Mouse (Mus musculus): ENCODE data around the gene Ptpn13.

DNA sequence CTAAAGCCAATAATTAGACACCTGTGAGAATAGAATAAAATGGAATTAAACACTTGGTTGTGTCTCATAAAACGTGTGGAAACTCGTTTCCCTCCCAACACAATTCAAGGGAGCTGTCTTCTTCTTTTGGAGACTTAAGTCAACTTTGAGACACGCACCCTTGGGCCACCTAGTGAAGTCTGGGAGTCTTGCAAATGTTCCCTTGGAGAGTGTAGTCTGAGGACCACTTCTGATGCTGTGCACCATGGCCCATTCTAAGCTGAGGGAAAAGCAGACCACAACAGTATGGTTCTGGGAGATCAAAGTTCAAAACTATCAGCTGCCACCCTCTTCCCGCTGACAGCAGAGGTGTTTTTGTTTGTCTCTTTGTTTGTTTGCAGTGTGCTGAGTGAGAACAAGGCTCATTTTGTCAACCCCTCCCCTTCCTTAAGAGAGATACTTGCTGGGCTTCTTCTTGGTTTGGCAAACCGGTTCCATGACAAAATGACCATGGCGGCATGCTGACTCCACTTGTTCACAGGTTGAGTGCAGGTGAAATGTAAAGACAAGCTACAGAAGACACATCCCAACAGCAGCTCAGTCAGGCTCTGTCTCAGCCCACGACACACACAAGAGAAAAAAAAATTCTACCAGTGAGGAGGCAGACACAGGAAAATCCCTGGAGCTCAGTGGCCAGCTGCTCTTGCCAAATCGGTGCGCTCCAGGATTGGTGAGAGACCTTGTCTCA is 205.0 kb downstream of the Ptpn13 start:
- no peak for TF ChIP-seq CTCF (IDR thresholded peaks at IDR 0.05; ENCODE audit: borderline replicate concordance, control insufficient read depth, extremely low read depth, insufficient read depth, low read length, poor library complexity)
- TF ChIP-seq POLR2A (IDR thresholded peaks at IDR 0.05; ENCODE audit: control insufficient read depth, extremely low read depth, insufficient read depth, low read length, poor library complexity) = no peak

Data from thymus, adult 2 months (tissue).